Mouse (Mus musculus) testis, postnatal 10 days (tissue): ENCODE data around the gene Pdgfd.

Experiments
- DNase-seq: peaks from one replicate; pipeline ENCODE4 v3.0.0; 2021; ENCODE audit warnings: low spot score

Pdgfd gene

DNA sequence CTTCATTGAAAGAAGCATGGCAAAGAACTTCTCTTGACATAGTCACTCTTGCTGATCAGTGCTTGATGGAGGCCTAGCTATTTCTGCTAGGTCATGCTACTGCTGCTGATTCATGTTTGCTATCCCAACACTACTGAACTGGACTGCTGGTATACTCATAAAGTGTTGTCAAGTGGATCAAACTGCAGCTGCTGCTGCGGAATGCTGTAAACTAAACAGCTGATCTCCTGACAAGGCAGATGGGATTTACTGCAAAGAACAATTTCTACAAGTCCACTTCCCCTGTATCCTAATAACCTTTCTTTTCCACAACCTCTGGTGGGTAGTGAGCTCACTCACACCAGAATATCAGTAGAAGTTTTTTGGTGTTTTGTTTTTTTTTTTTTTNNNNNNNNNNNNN lies 148.7 kb downstream of the Pdgfd start:
- no peak for DNase-seq

GRCm38 (mm10) chr9:6325408-6325807 lies 157.0 kb downstream of the Pdgfd start:
- no peak for DNase-seq

- no peak for DNase-seq
These were observed 165.1 kb downstream of the Pdgfd start for GRCm38 (mm10) chr9:6333499-6333898.

- DNase-seq = no peak
These were observed 167.9 kb downstream of the Pdgfd start for GRCm38 (mm10) chr9:6336236-6336635.

- no peak for DNase-seq
These were observed 169.5 kb downstream of the Pdgfd start for GRCm38 (mm10) chr9:6337891-6338290.

DNA sequence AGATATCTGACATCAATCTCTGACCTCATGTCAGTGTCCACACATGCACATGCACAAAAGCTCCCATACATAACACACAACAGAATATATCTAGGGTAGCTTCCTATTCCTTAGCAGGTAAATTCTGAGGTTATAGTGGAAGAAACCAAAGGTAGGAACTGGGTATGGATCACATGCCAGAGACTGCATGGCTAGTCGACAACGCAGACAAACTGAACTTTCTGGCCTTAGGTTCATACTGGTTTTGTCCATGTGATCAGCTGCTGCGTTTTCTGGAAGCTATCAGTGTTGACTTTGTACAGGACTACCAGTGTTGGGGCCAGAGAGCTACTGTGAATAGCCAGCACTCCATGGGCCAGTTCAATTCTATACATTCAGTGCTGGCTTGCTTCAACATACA lies 170.0 kb downstream of the Pdgfd start:
- no peak for DNase-seq

DNA sequence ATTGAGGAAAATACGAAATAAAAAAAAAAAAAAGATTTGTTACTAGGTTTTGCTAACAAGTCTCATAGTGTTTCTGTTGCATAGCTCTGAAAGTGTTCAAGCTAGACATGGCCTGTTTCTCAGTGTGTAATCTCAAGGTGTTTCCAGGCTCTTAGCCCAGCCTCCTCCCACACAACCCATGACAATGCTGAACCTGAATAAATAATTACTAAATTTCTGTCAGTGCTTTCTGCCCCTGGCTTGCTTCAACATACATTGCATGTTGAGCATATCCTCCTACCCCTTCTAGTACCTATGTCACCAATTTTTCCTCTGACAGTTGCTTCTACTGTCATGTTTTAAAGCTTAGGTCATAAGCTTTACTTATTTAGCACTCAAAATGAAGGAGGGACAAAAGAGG lies 171.0 kb downstream of the Pdgfd start:
- DNase-seq = no peak

GRCm38 (mm10) chr9:6340750-6341149 lies 172.4 kb downstream of the Pdgfd start:
- no peak for DNase-seq

- DNase-seq = no peak
These were observed 174.5 kb downstream of the Pdgfd start for GRCm38 (mm10) chr9:6342854-6343253.

DNA sequence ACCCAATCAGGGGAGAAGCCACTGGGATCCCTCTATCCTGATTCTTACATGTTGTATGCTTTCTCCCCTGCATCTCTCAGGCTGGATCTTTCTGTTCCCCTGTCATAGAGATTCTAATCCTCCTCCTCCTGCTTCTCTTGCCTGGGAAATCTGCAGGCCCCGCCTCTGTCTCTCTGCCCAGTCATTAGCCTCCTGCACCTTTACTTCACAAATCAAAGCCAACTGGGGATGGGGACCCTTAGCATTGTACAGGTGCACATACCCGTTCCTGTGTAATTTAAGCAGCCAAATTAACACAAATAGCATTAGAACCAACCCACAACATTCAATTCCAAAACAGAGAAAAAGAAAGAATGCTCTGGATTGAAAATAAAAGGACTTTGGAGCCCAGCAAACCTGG lies 176.1 kb downstream of the Pdgfd start:
- DNase-seq = no peak

DNA sequence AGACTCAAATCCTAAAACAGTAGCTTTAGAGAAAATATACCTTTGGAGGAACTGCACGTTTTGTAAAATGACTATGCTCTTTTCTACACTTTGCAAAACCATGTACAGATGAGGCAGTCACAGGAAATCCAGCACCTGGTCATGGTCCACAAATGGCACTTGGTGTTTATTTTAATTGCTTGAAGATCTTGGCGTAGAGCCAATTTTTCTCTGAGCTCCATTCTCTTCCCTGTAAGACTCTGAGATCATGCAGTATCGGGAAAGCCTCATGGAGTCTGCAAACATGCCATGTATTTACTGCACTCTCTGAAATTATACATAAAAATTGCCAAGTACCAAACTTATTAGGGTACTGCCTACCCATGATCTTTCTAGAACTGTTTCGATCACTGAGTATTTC lies 176.5 kb downstream of the Pdgfd start:
- DNase-seq = no peak

- DNase-seq = no peak
These were observed 177.0 kb downstream of the Pdgfd start for GRCm38 (mm10) chr9:6345366-6345765.

- DNase-seq = no peak
These were observed 185.0 kb downstream of the Pdgfd start for GRCm38 (mm10) chr9:6353257-6353960.

GRCm38 (mm10) chr9:6360795-6361194 lies 192.4 kb downstream of the Pdgfd start:
- DNase-seq = no peak

DNA sequence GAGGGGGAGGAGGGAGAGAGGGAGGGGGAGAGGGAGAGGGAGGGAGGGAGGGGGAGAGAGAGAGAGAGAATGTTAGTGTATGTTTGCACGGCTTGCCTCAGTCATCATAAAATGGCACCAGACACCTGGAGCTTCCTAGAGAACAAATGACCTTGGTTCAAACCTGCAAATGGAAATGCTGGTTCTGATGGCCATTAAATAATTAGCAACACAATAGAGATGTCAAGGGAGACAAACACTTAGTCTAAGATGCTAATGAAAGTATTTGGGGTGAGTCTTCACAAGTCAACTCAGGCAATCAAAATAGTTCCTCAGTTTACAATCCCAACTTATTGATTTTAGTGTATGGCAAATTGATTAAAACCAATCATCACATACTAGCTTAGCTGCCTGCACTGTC lies 198.2 kb downstream of the Pdgfd start:
- no peak for DNase-seq

DNA sequence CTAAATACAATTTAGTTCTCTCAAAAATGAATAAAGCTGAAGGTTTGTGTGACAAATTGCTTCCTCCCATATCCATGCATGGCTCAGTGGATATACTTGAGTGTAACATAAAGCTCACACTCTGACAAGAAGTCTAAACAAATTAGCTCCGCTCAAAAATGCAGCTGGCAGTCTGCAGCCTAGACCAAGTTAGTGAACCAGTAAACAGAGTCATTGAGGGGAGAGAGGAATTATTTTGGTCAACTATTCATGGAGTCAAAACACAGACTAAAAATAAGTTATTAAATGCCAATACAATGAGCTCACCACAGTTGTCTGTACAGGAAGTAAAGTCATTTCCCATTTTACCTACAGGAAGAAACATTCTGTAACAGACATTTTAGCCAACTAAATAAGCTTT lies 233.4 kb downstream of the Pdgfd start:
- DNase-seq = no peak

DNA sequence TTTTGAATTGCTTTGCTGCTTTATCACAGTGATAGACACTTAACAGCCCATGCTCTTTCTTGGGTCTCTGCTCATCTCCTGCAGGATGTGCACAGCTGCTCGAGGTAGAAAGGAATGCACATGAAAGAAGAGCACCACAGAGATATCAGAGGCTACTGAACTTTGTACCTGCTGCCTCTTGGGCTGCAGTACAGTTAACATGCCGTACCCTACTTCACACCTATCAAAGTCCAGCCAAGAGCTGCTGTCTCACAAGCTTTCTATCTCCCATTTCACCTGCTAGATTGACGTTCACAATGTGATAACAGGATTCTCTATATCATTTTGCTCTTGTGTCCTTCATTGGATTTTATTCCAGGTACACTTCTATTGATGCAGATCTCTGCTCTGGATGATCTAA lies 238.2 kb downstream of the Pdgfd start:
- no peak for DNase-seq

DNA sequence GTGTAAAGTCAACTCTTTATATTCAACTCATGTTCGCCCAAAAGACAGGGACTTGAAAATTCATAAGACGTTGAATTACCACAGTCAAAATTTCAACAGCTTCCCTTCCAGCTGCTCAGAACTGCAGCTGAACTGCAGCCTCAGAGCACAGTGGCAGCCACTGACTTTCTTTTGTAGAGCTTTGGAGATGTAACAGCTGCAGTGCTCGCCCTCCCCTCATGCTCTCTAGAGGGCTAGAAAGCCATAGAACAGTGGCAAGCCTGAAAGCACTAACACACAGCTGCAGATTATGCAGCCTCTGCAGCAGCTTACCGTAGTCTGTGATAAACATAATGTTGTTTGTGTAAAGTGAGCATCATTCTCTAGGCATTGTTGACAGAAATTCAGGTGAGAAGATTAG lies 239.6 kb downstream of the Pdgfd start:
- DNase-seq = no peak

GRCm38 (mm10) chr9:6424606-6425005 lies 256.2 kb downstream of the Pdgfd start:
- no peak for DNase-seq
